Mouse (Mus musculus): ENCODE data around the gene Ucp2. TPM values are rescaled to one million over a fixed set of nuclear protein-coding genes. Genes with fewer than 3 reads are reported as not detected.
A peak's percentile ranks its signal among the peaks of the same experiment; 100 is the strongest.

Ucp2 gene
- total and polyA plus RNA-seq, 2 experiments from 2014 or later, result 101 to 112 TPM

DNA sequence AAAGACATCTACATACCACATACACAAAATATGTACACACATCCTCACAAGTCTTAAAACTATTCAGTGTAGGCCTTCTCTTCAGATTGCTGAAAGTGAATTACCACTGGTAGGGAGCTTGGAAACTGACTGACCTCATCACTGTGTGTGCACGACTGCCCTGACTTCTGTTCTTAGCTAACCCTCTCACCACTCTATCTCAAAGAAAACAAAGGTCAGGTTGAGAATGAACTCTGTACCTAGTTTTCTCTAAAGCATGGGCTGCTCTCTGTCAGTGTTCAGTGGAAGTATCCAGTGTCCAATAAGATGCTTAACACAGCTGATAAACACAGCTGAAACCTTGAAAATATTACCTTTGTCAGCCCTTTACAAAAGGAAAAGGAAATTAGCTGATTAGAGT, 51.3 kb downstream of the Ucp2 start:
- no peak for ATAC-seq
- WGBS, result 81% methylated on average over 1 of the region's 1 CpGs
- no peaks in the 10 kb centered on the region for H3K4me1 ChIP-seq (ENCODE audit: insufficient read depth, low read length)

DNA sequence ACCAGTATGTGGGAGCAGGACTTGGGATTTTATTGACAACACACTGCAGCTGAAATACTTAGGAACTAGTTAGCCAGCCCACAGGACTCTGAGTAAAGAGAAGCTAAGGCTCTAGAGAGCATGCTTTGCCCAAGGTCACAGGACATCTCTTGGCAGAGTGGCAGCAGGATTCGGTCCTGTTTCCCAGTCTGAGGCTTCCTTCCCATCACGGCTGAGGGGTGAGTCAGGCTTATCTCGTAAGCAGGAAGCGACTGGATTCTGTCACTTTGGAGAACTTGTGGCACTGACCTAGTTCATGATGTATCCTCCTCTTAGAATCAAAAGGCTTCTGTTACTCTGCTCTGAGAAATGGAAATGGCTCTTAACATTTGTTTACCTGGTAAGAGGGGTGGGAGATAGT, 54.5 kb downstream of the Ucp2 start:
- H3K9me3 ChIP-seq (ENCODE audit: low read length), result no peaks in the 10 kb centered on the region
- ATAC-seq (no peak), DNase-seq (ENCODE audit: low spot score) (no peak)
- TF ChIP-seq CTCF (IDR thresholded peaks at IDR 0.05; ENCODE audit: low read depth), result no peak
- peaks cover 7% of the 10 kb centered on the region; the same call in 1 of the 2 replicates for H3K36me3 ChIP-seq (ENCODE audit: insufficient read depth, low read length)
- no peak overlapping the region for H3K4me3 ChIP-seq (ENCODE audit: low read length)
- H3K9ac ChIP-seq (replicated peaks; ENCODE audit: low read length), result no peak overlapping the region
- 90% methylated on average over 4 of the region's 4 CpGs for WGBS
- H3K27ac ChIP-seq, result no peak overlapping the region
- H3K27me3 ChIP-seq (ENCODE audit: insufficient read depth, low read length), result no peaks in the 10 kb centered on the region
- no peak overlapping the region for H3K4me2 ChIP-seq (ENCODE audit: low read depth, low read length)
- no peaks in the 10 kb centered on the region for H3K4me1 ChIP-seq (ENCODE audit: insufficient read depth, low read length)

More for the DNA sequence above, 51.3 kb downstream of the Ucp2 start:
- Histone ChIP-seq H3K9me3 (ENCODE audit: low read length) (no peaks in the 10 kb centered on the region), H3K4me2 (ENCODE audit: low read depth, low read length) (no peak overlapping the region), H3K9ac (replicated peaks; ENCODE audit: low read length) (no peak overlapping the region), H3K36me3 (ENCODE audit: insufficient read depth, low read length) (peaks cover 12% of the 10 kb centered on the region; the same call in 1 of the 2 replicates), H3K27ac (no peak overlapping the region), H3K27me3 (ENCODE audit: insufficient read depth, low read length) (no peaks in the 10 kb centered on the region), H3K4me3 (ENCODE audit: low read length) (no peak overlapping the region)
- TF ChIP-seq CTCF (IDR thresholded peaks at IDR 0.05; ENCODE audit: low read depth), result no peak
- DNase-seq (ENCODE audit: low spot score), result no peak

DNA sequence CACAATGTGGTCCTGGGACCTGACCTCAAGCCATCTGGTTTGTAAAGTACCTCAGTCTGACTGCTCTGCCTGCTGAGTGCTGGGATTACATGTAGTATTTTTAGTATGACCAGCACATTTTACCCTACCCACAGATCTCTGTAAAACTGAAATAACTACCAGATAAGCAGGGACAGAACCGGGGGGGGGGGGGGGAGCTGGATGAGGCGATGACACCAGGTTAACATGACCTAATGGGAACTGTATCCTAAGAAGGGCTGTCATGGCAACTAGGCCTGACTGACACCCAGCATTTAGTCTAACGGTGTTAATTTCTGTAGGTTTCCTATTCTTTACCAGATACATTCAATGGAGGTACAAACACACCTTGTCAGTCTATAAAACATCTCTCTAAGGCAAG, 56.7 kb downstream of the Ucp2 start:
- H3K4me1 ChIP-seq (ENCODE audit: insufficient read depth, low read length), result peaks cover 5% of the 10 kb centered on the region; the same call in 1 of the 2 replicates
- no peak overlapping the region for H3K4me2 ChIP-seq (ENCODE audit: low read depth, low read length)
- H3K9me3 ChIP-seq (ENCODE audit: low read length), result no peaks in the 10 kb centered on the region
- H3K9ac ChIP-seq (replicated peaks; ENCODE audit: low read length), result no peak overlapping the region
- H3K27me3 ChIP-seq (ENCODE audit: insufficient read depth, low read length), result no peaks in the 10 kb centered on the region
- DNase-seq (ENCODE audit: low spot score), result no peak
- peaks cover 7% of the 10 kb centered on the region; the same call in 1 of the 2 replicates for H3K36me3 ChIP-seq (ENCODE audit: insufficient read depth, low read length)
- ATAC-seq, result no peak
- no peak overlapping the region for H3K4me3 ChIP-seq (ENCODE audit: low read length)
- WGBS, result 94% methylated on average over 3 of the region's 3 CpGs
- no peak overlapping the region for H3K27ac ChIP-seq
- TF ChIP-seq CTCF (IDR thresholded peaks at IDR 0.05; ENCODE audit: low read depth), result no peak

DNA sequence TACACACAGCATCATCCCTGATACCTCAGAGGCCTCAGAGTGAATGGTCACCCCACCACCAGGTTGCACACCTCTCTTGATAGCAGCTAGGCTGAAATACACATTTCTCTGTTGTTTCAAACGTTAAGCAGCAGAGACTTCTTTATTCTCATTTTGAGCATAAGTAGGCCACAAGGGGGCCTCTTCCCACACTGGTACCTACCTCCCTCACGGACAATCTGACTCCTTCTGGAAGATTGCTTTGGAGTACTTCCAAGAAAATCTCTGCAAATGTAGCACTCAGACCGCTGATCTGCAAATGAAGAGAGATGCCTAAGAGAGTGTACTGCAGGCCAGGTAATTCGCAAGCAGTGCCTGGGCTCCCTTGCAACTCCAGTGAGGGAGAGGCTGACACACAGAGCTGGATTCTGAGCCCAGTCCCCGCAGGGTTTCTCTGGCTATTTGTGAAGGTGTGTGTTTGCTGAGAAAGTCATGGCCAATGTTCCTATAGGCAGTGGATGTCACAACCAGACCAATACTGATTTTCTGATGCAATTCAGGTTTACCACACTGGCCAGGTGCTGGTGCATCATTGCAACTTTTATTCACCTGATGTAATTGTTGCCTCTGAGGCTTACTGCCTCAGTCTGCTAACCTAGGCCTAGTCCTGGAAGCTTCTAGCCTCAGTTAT, 57.3 kb downstream of the Ucp2 start:
- WGBS, result 42% methylated on average over 5 of the region's 5 CpGs
- 0 out of 2 replicates have a peak, but pooled peaks have one; percentile 14 for ATAC-seq
- peak; percentile 57 for TF ChIP-seq CTCF (IDR thresholded peaks at IDR 0.05; ENCODE audit: low read depth)

More for the DNA sequence above, 57.3 kb downstream of the Ucp2 start:
- H3K9ac ChIP-seq (replicated peaks; ENCODE audit: low read length), result no peak overlapping the region
- no peak overlapping the region for H3K27ac ChIP-seq
- H3K4me1 ChIP-seq (ENCODE audit: insufficient read depth, low read length), result peaks cover 8% of the 10 kb centered on the region; the same call in 1 of the 2 replicates
- peak; percentile 64 for DNase-seq (ENCODE audit: low spot score)
- no peaks in the 10 kb centered on the region for H3K9me3 ChIP-seq (ENCODE audit: low read length)
- H3K4me3 ChIP-seq (ENCODE audit: low read length), result no peak overlapping the region
- H3K36me3 ChIP-seq (ENCODE audit: insufficient read depth, low read length), result peaks cover 7% of the 10 kb centered on the region; the same call in 1 of the 2 replicates
- no peak overlapping the region for H3K4me2 ChIP-seq (ENCODE audit: low read depth, low read length)
- H3K27me3 ChIP-seq (ENCODE audit: insufficient read depth, low read length), result no peaks in the 10 kb centered on the region

Other genes with a start within 250 kb of the Ucp2 start
- 9.3 and 15.2 TPM in 2 replicates for gene P4ha3, start 207.8 kb upstream of the Ucp2 start, total RNA-seq (2014; rRNA removed)
- gene P4ha3, start 207.8 kb upstream of the Ucp2 start, polyA plus RNA-seq (2015; fragmentation: Nextera tagmentation; extraction: Ambion mirVana), result 2.5 and 2.9 TPM in 2 replicates
- gene C2cd3, start 121.1 kb upstream of the Ucp2 start, total RNA-seq (2014; rRNA removed), result 18.2 and 18.3 TPM in 2 replicates
- 9.2 and 9.8 TPM in 2 replicates for gene C2cd3, start 121.1 kb upstream of the Ucp2 start, polyA plus RNA-seq (2015; fragmentation: Nextera tagmentation; extraction: Ambion mirVana)
- gene Ppme1, start 121.0 kb upstream of the Ucp2 start, total RNA-seq (2014; rRNA removed), result 133 and 155 TPM in 2 replicates
- 122 and 138 TPM in 2 replicates for gene Ppme1, start 121.0 kb upstream of the Ucp2 start, polyA plus RNA-seq (2015; fragmentation: Nextera tagmentation; extraction: Ambion mirVana)
- 0.10 and 0.11 TPM in 2 replicates for gene Ucp3, start 20.3 kb upstream of the Ucp2 start, total RNA-seq (2014; rRNA removed)
- gene Ucp3, start 20.3 kb upstream of the Ucp2 start, polyA plus RNA-seq (2015; fragmentation: Nextera tagmentation; extraction: Ambion mirVana), result 0.16 TPM in 2 replicates
- gene Dnajb13, start 21.6 kb downstream of the Ucp2 start, total RNA-seq (2014; rRNA removed), result 3.9 and 7.1 TPM in 2 replicates
- gene Dnajb13, start 21.6 kb downstream of the Ucp2 start, polyA plus RNA-seq (2015; fragmentation: Nextera tagmentation; extraction: Ambion mirVana), result 6.4 and 7.2 TPM in 2 replicates
- 2.8 and 7.6 TPM in 2 replicates for gene Coa4, start 43.7 kb downstream of the Ucp2 start, total RNA-seq (2014; rRNA removed)
- gene Coa4, start 43.7 kb downstream of the Ucp2 start, polyA plus RNA-seq (2015; fragmentation: Nextera tagmentation; extraction: Ambion mirVana), result 4.9 and 6.2 TPM in 2 replicates
- 241 and 270 TPM in 2 replicates for gene Rab6a, start 114.1 kb downstream of the Ucp2 start, total RNA-seq (2014; rRNA removed)
- 323 and 336 TPM in 2 replicates for gene Rab6a, start 114.1 kb downstream of the Ucp2 start, polyA plus RNA-seq (2015; fragmentation: Nextera tagmentation; extraction: Ambion mirVana)
- gene Mrpl48, start 115.0 kb downstream of the Ucp2 start, total RNA-seq (2014; rRNA removed), result 26.8 and 29.8 TPM in 2 replicates
- 97.5 and 100 TPM in 2 replicates for gene Mrpl48, start 115.0 kb downstream of the Ucp2 start, polyA plus RNA-seq (2015; fragmentation: Nextera tagmentation; extraction: Ambion mirVana)
- gene Plekhb1, start 169.1 kb downstream of the Ucp2 start, total RNA-seq (2014; rRNA removed), result 47.0 and 51.8 TPM in 2 replicates
- gene Plekhb1, start 169.1 kb downstream of the Ucp2 start, polyA plus RNA-seq (2015; fragmentation: Nextera tagmentation; extraction: Ambion mirVana), result 40.4 and 49.3 TPM in 2 replicates
- gene Fam168a, start 213.3 kb downstream of the Ucp2 start, total RNA-seq (2014; rRNA removed), result 123 and 162 TPM in 2 replicates
- 98.2 and 116 TPM in 2 replicates for gene Fam168a, start 213.3 kb downstream of the Ucp2 start, polyA plus RNA-seq (2015; fragmentation: Nextera tagmentation; extraction: Ambion mirVana)

Measured in hindbrain, postnatal 0 days (tissue).